Mouse (Mus musculus) forebrain, embryonic 12.5 days (tissue): ENCODE results near the gene Zfp661. TPM values are rescaled to one million over a fixed set of nuclear protein-coding genes. Genes with fewer than 3 reads are reported as not detected.

Source experiments
- polyA plus RNA-seq: library from polyadenylated mRNA; unstranded; fragments of >200 nt; fragmentation: Nextera tagmentation; extraction: Ambion mirVana; gene quantifications from 2 replicates; pipeline ENCODE4 v1.2.1, GENCODE M21; 2016

Zfp661 gene
- polyA plus RNA-seq, 1 experiment from 2014 or later: 8.0 TPM

Other genes with a start within 250 kb of the Zfp661 start
- not detected in 2 replicates for gene Astl, start 248.5 kb downstream of the Zfp661 start, polyA plus RNA-seq
- gene Adra2b, start 223.9 kb downstream of the Zfp661 start, polyA plus RNA-seq: 1.5 and 1.9 TPM in 2 replicates
- 0.14 and 0.22 TPM in 2 replicates for gene Gpat2, start 161.9 kb downstream of the Zfp661 start, polyA plus RNA-seq
- 24.9 and 25.4 TPM in 2 replicates for gene Fahd2a, start 142.5 kb downstream of the Zfp661 start, polyA plus RNA-seq
- 3.8 and 4.6 TPM in 2 replicates for gene Kcnip3, start 65.0 kb downstream of the Zfp661 start, polyA plus RNA-seq
- 0.26 and 0.41 TPM in 2 replicates for gene Prom2, start 45.6 kb downstream of the Zfp661 start, polyA plus RNA-seq
- gene Mrps5, start 128 bp upstream of the Zfp661 start, polyA plus RNA-seq: 175 and 179 TPM in 2 replicates
- gene Mal, start 69.6 kb upstream of the Zfp661 start, polyA plus RNA-seq: 0.54 and 0.73 TPM in 2 replicates
- 0.66 and 0.67 TPM in 2 replicates for gene Mall, start 142.8 kb upstream of the Zfp661 start, polyA plus RNA-seq
- 35.9 and 40.5 TPM in 2 replicates for gene Nphp1, start 201.8 kb upstream of the Zfp661 start, polyA plus RNA-seq
- gene Mtln, start 205.4 kb upstream of the Zfp661 start, polyA plus RNA-seq: 30.8 and 31.5 TPM in 2 replicates
- 75.3 and 83.4 TPM in 2 replicates for gene Bub1, start 244.8 kb upstream of the Zfp661 start, polyA plus RNA-seq